8 mouse cellular contexts compared by ENCODE assay signal in genomic region chr14:19750411-19751024, GRCm38 (mm10). TPM values are rescaled to one million over a fixed set of nuclear protein-coding genes. Genes with fewer than 3 reads are reported as not detected.
DNase-seq lines count a peak whose midpoint lies in the region; ATAC-seq and TF ChIP-seq lines count a peak whose summit lies in the region.

No protein-coding gene starts in this region.

- intact Hi-C loops in gastrocnemius, postnatal 36 days (cut with DNase I), result loop anchor here (5.0 kb wide), 1 partner anchor 72 kb away; the partner anchor contains the start of gene Rtraf

- WGBS in midbrain, embryonic 16.5 days, result 2% methylated on average over 26 of the region's 26 CpGs

- peak overlapping the region; percentile 98 for H3K4me2 ChIP-seq in midbrain, embryonic 16.5 days (ENCODE audit: low read length)

- TF ChIP-seq POLR2A in ES-Bruce4 (IDR thresholded peaks at IDR 0.05; ENCODE audit: insufficient read depth, low read length), result no peak
- TF ChIP-seq POLR2A in bone marrow macrophage, adult 2 months (IDR thresholded peaks at IDR 0.05; ENCODE audit: borderline replicate concordance, low read depth, low read length), result no peak

- H3K27me3 ChIP-seq in ES-Bruce4 (ENCODE audit: control insufficient read depth, insufficient read depth, low read length, poor library complexity, severe bottlenecking), result no peaks in the 10 kb centered on the region
- H3K27me3 ChIP-seq in midbrain, embryonic 16.5 days (ENCODE audit: control insufficient read depth, insufficient read depth, low read depth, low read length), result peaks cover 21% of the 10 kb centered on the region

- peak overlapping the region; percentile 96 for H3K27ac ChIP-seq in ES-Bruce4 (ENCODE audit: insufficient read depth, low read length)
- H3K27ac ChIP-seq in bone marrow macrophage, adult 2 months (ENCODE audit: insufficient read depth, low read depth, low read length), result no peak overlapping the region
- H3K27ac ChIP-seq in midbrain, embryonic 16.5 days (ENCODE audit: low read length), result no peak overlapping the region

- H3K4me1 ChIP-seq in ES-Bruce4 (ENCODE audit: control insufficient read depth, insufficient read depth, low read length), result peaks cover 2% of the 10 kb centered on the region
- H3K4me1 ChIP-seq in bone marrow macrophage, adult 2 months (ENCODE audit: control insufficient read depth, insufficient read depth, low read length), result peaks cover 8% of the 10 kb centered on the region
- H3K4me1 ChIP-seq in midbrain, embryonic 16.5 days (ENCODE audit: control insufficient read depth, insufficient read depth, low read length), result peaks cover 10% of the 10 kb centered on the region

- no peak; the same call in 1 of the 2 replicates for ATAC-seq in midbrain, embryonic 16.5 days
- no peak for ATAC-seq in CD4-positive, CD25-positive, alpha-beta regulatory T cell, adult 4 months

- H3K4me3 ChIP-seq in ES-Bruce4 (ENCODE audit: low read depth, low read length), result peak overlapping the region; percentile 79
- H3K4me3 ChIP-seq in bone marrow macrophage, adult 2 months (ENCODE audit: insufficient read depth, low read length), result peak overlapping the region; percentile 60
- peak overlapping the region; percentile 55 for H3K4me3 ChIP-seq in midbrain, embryonic 16.5 days (ENCODE audit: low read depth, low read length)

- peaks cover 5% of the 10 kb centered on the region; the same call in 1 of the 2 replicates for H3K36me3 ChIP-seq in ES-Bruce4 (ENCODE audit: control insufficient read depth, insufficient read depth, low read length, poor library complexity, severe bottlenecking)
- H3K36me3 ChIP-seq in midbrain, embryonic 16.5 days (ENCODE audit: control insufficient read depth, insufficient read depth, low read length), result no peaks in the 10 kb centered on the region

- H3K9ac ChIP-seq in ES-Bruce4 (ENCODE audit: low read depth, poor library complexity, severe bottlenecking), result peak overlapping the region; percentile 59
- H3K9ac ChIP-seq in midbrain, embryonic 16.5 days (ENCODE audit: low read depth, low read length), result no peak overlapping the region

- DNase-seq in gastrocnemius, postnatal 36 days, result peak; percentile 19 to 40
- peak; percentile 58 for DNase-seq in kidney, postnatal 10 days
- DNase-seq in right cerebral cortex, postnatal 14 days, result no peak
- no peak for DNase-seq in ovary, postnatal 36 days (ENCODE audit: low spot score)

- no peaks in the 10 kb centered on the region for H3K9me3 ChIP-seq in ES-Bruce4 (replicated peaks; ENCODE audit: control insufficient read depth, insufficient read depth, low read length, poor library complexity, severe bottlenecking)
- H3K9me3 ChIP-seq in midbrain, embryonic 16.5 days (replicated peaks; ENCODE audit: control insufficient read depth, low read length, poor library complexity, severe bottlenecking), result no peaks in the 10 kb centered on the region

- TF ChIP-seq CTCF in ES-Bruce4 (IDR thresholded peaks at IDR 0.05; ENCODE audit: low read depth, low read length), result no peak
- no peak for TF ChIP-seq CTCF in bone marrow macrophage, adult 2 months (IDR thresholded peaks at IDR 0.05; ENCODE audit: low read depth, low read length)

- peak; percentile 93 for TF ChIP-seq EP300 in ES-Bruce4 (IDR thresholded peaks at IDR 0.05; ENCODE audit: insufficient read depth, low read depth, low read length)

RNA-seq across cellular contexts. Expression of gene Nid2, which starts 0.5 kb away (rescaled TPM):
- polyA plus RNA-seq in ES-Bruce4 (2011; ENCODE audit: insufficient read depth, insufficient read length, low read depth, missing spikeins), result 125 and 133 TPM in 2 replicates
- polyA plus RNA-seq in bone marrow macrophage, adult 2 months (2012; ENCODE audit: insufficient read depth, insufficient read length, missing spikeins), result 1.0 and 1.5 TPM in 2 replicates
- 10 to 100 TPM in 1 of 2 experiments, 1 to 10 TPM in 1; 9.1 to 11.5 TPM for total RNA-seq in gastrocnemius, postnatal 36 days (2021)
- 28.2 and 31.6 TPM in 2 replicates for polyA plus RNA-seq in midbrain, embryonic 16.5 days (2015; fragmentation: Nextera tagmentation; extraction: Ambion mirVana)
- polyA plus RNA-seq in CD4-positive, CD25-positive, alpha-beta regulatory T cell, adult 4 months (2017; shearing (Covaris generic)), result 1 to 10 TPM; 1.1 to 5.1 TPM

Comparison
In these comparisons a context has a peak if more than half of its experiments do, and no peak if none do; other contexts are left out.
1. DNase-seq: peak in gastrocnemius, postnatal 36 days (2 of 2) and kidney, postnatal 10 days (single experiment); none in right cerebral cortex, postnatal 14 days (single experiment) and ovary, postnatal 36 days (single experiment).
2. Peak in every context shown above with its lines, with median percentiles within 50 percentile points of each other: H3K4me3 ChIP-seq.